24 mouse cellular contexts compared by ENCODE assay signal in the genomic region with DNA sequence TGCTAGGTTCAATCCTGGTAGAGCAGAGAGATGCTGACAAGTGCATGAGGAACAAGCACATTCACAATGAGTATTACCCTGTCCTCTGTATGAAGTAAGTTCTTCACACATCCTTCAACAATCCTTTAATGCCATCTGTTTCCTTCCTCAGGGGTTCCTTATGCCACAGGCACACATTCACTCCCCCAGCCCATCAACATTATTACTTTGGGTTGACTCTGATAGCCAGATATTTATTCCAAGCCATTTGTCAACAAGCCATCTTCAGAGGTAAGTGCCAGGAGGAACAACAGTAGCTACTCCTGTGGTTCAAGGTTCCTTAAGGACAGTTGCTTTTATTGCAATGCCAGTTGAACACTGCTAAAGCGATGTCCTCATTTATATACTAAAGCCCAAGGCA.
"Had no signal": no experiment of that assay in that cellular context is flagged by ENCODE, and none has a peak within 500 bp of the region (broad histone marks: within the 10 kb centered on the region; RNA-seq: fewer than 3 reads in every experiment).

No protein-coding gene starts in this region.

- H3K27ac ChIP-seq: kidney, postnatal 0 days; layer of hippocampus, adult 2 months; limb, embryonic 10.5 days; limb, embryonic 13.5 days; liver, embryonic 12.5 days; liver, embryonic 15.5 days; lung, embryonic 15.5 days; midbrain, embryonic 10.5 days; neural tube, embryonic 12.5 days; neural tube, embryonic 15.5 days; stomach, postnatal 0 days had no signal

- H3K9me3 ChIP-seq: limb, embryonic 10.5 days; limb, embryonic 13.5 days; liver, embryonic 12.5 days; liver, embryonic 15.5 days; lung, embryonic 15.5 days; megakaryocyte, embryonic 14.5 days; midbrain, embryonic 10.5 days; neural tube, embryonic 12.5 days; neural tube, embryonic 15.5 days had no signal

- H3K4me2 ChIP-seq: limb, embryonic 13.5 days; liver, embryonic 12.5 days; liver, embryonic 15.5 days; lung, embryonic 15.5 days; neural tube, embryonic 12.5 days; neural tube, embryonic 15.5 days had no signal

- H3K27me3 ChIP-seq: limb, embryonic 13.5 days; liver, embryonic 12.5 days; liver, embryonic 15.5 days; lung, embryonic 15.5 days; megakaryocyte, embryonic 14.5 days; neural tube, embryonic 12.5 days; neural tube, embryonic 15.5 days had no signal

- ATAC-seq: liver, embryonic 12.5 days had no signal

- H3K9ac ChIP-seq: limb, embryonic 13.5 days; liver, embryonic 12.5 days; liver, embryonic 15.5 days; lung, embryonic 15.5 days; neural tube, embryonic 12.5 days; neural tube, embryonic 15.5 days had no signal

- H3K4me3 ChIP-seq: layer of hippocampus, adult 2 months; limb, embryonic 10.5 days; limb, embryonic 13.5 days; liver, embryonic 12.5 days; liver, embryonic 15.5 days; lung, embryonic 15.5 days; megakaryocyte, embryonic 14.5 days; midbrain, embryonic 10.5 days; neural tube, embryonic 12.5 days; neural tube, embryonic 15.5 days had no signal

- DNase-seq: kidney, postnatal 25 days; layer of hippocampus, adult 9-11 months; liver; lung, adult 18-20 months; lung, postnatal 10 days; lung, postnatal 36 days; midbrain, embryonic 14.5 days; right cerebral cortex, adult 18-20 months; right cerebral cortex, postnatal 14 days; right cerebral cortex, postnatal 4 days; thymus, adult 2 months; thymus, postnatal 25 days had no signal

- H3K36me3 ChIP-seq: limb, embryonic 10.5 days; limb, embryonic 13.5 days; liver, embryonic 12.5 days; liver, embryonic 15.5 days; lung, embryonic 15.5 days; midbrain, embryonic 10.5 days; neural tube, embryonic 12.5 days; neural tube, embryonic 15.5 days had no signal

- H3K4me1 ChIP-seq: limb, embryonic 10.5 days; limb, embryonic 13.5 days; liver, embryonic 12.5 days; liver, embryonic 15.5 days; lung, embryonic 15.5 days; megakaryocyte, embryonic 14.5 days; midbrain, embryonic 10.5 days; neural tube, embryonic 12.5 days; neural tube, embryonic 15.5 days had no signal
